In the genomic region with DNA sequence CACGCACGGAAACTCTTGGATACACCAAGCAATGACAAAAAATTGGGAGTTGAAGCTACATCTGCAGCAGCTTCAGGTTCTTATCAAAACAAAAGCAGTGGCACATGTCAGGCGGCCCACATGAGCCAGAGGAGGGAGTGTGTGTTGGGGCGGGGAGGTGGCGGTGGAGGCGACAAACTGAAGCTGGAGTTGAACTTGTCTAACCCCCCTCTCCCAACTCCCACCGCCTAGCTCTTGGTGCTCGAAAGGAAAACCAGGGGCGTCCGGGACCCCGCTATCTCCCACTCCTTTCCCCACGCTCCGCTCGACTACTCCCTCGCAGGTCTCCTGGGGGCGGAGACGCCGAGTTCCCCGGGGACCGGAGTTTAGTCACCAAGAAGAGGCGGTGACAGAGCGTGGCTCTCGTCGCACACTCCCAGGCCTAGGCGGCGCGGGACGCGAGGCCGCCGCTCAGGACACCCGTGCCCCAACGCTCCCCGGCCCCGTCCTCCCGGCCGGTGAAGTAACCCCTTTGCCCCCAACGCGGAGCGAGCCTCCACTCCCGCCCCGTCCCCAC, we compare ENCODE assay signal across 8 mouse cellular contexts. TPM values are rescaled to one million over a fixed set of nuclear protein-coding genes. Genes with fewer than 3 reads are reported as not detected.
A peak's percentile ranks its signal among the peaks of the same experiment; 100 is the strongest.
DNase-seq lines count a peak whose midpoint lies in the region; ATAC-seq and TF ChIP-seq lines count a peak whose summit lies in the region.

No protein-coding gene starts in this region.

- no peaks in the 10 kb centered on the region for H3K27me3 ChIP-seq in limb, embryonic 14.5 days (ENCODE audit: control insufficient read depth, insufficient read depth, low read length)
- H3K27me3 ChIP-seq in midbrain, embryonic 14.5 days (ENCODE audit: control insufficient read depth, insufficient read depth, low read length) = no peaks in the 10 kb centered on the region
- H3K27me3 ChIP-seq in spleen, adult 2 months (ENCODE audit: control insufficient read depth, insufficient read depth, low read length) = no peaks in the 10 kb centered on the region

- 0 out of 2 replicates have a peak, but pooled peaks have one; percentile 7 for TF ChIP-seq CTCF in spleen, adult 2 months (IDR thresholded peaks at IDR 0.05; ENCODE audit: extremely low read depth, insufficient read depth, insufficient read length, insufficient replicate concordance)

- H3K27ac ChIP-seq in limb, embryonic 14.5 days (replicated peaks; ENCODE audit: low read depth, low read length) = peak overlapping the region; percentile 82
- peak overlapping the region; percentile 78 for H3K27ac ChIP-seq in midbrain, embryonic 14.5 days (replicated peaks; ENCODE audit: low read depth, low read length)
- peak overlapping the region; percentile 99 for H3K27ac ChIP-seq in spleen, adult 2 months (ENCODE audit: insufficient read depth, low read length)

- H3K36me3 ChIP-seq in limb, embryonic 14.5 days (ENCODE audit: control insufficient read depth, insufficient read depth, low read length) = no peaks in the 10 kb centered on the region
- H3K36me3 ChIP-seq in midbrain, embryonic 14.5 days (ENCODE audit: control insufficient read depth, insufficient read depth, low read length) = no peaks in the 10 kb centered on the region
- peaks cover 11% of the 10 kb centered on the region for H3K36me3 ChIP-seq in spleen, adult 2 months (ENCODE audit: control insufficient read depth, insufficient read depth, low read length)

- H3K4me1 ChIP-seq in limb, embryonic 14.5 days (ENCODE audit: control insufficient read depth, insufficient read depth, low read length) = no peaks in the 10 kb centered on the region
- H3K4me1 ChIP-seq in midbrain, embryonic 14.5 days (ENCODE audit: control insufficient read depth, insufficient read depth, low read length) = peaks cover 5% of the 10 kb centered on the region; the same call in 1 of the 2 replicates
- no peaks in the 10 kb centered on the region; the same call in 1 of the 2 replicates for H3K4me1 ChIP-seq in spleen, adult 2 months (ENCODE audit: control insufficient read depth, insufficient read depth, insufficient read length)

- no peaks in the 10 kb centered on the region for H3K9me3 ChIP-seq in limb, embryonic 14.5 days (ENCODE audit: control insufficient read depth, low read length)
- no peaks in the 10 kb centered on the region for H3K9me3 ChIP-seq in midbrain, embryonic 14.5 days (ENCODE audit: control insufficient read depth, low read length)

- DNase-seq in layer of hippocampus, adult 11-12 months (ENCODE audit: low spot score) = peak; percentile 12
- no peak for DNase-seq in layer of hippocampus, adult 9-10 months (ENCODE audit: low spot score)
- peak; percentile 29 to 34 for DNase-seq in cerebellum, postnatal 36 days
- DNase-seq in gastrocnemius, postnatal 10 days = peak; percentile 70
- peak; percentile 85 for DNase-seq in induced T-regulatory cell, adult 2 months (ENCODE audit: low read depth)
- DNase-seq in limb, embryonic 14.5 days (ENCODE audit: low spot score) = peak; percentile 51
- DNase-seq in midbrain, embryonic 14.5 days = peak; percentile 79
- peak; percentile 59 to 80 for DNase-seq in spleen, adult 2 months (ENCODE audit: low read depth in 1 of 2, low spot score in 2 of 2)

- TF ChIP-seq POLR2A in limb, embryonic 14.5 days (IDR thresholded peaks at IDR 0.05; ENCODE audit: borderline replicate concordance, extremely low read depth, insufficient read depth, insufficient read length) = no peak
- TF ChIP-seq POLR2A in spleen, adult 2 months (IDR thresholded peaks at IDR 0.05; ENCODE audit: low read depth, low read length) = peak; percentile 60

- peak overlapping the region; percentile 91 for H3K4me2 ChIP-seq in limb, embryonic 14.5 days (replicated peaks; ENCODE audit: low read depth, low read length, severe bottlenecking)
- peak overlapping the region; percentile 92 for H3K4me2 ChIP-seq in midbrain, embryonic 14.5 days (ENCODE audit: low read length)

- peak overlapping the region; percentile 81 for H3K4me3 ChIP-seq in limb, embryonic 14.5 days (replicated peaks; ENCODE audit: low read length)
- peak overlapping the region; percentile 78 for H3K4me3 ChIP-seq in midbrain, embryonic 14.5 days (replicated peaks; ENCODE audit: low read depth, low read length)
- peak overlapping the region; percentile 68 for H3K4me3 ChIP-seq in spleen, adult 2 months (ENCODE audit: extremely low read depth, insufficient read depth, insufficient read length)

- ATAC-seq in limb, embryonic 14.5 days (ENCODE audit: low FRiP score, low read depth) = peak; percentile 67
- peak; percentile 73 for ATAC-seq in midbrain, embryonic 14.5 days (ENCODE audit: low FRiP score, low TSS enrichment)

- peak overlapping the region; percentile 85 for H3K9ac ChIP-seq in limb, embryonic 14.5 days (ENCODE audit: low read depth, low read length, severe bottlenecking)
- peak overlapping the region; percentile 77 for H3K9ac ChIP-seq in midbrain, embryonic 14.5 days (replicated peaks; ENCODE audit: low read length)

- 2% methylated on average over 11 of the region's 42 CpGs for WGBS in limb, embryonic 14.5 days
- under 1% methylated on average over 42 of the region's 42 CpGs for WGBS in midbrain, embryonic 14.5 days
- under 1% methylated on average over 42 of the region's 42 CpGs for WGBS in spleen, adult 2 months

RNA-seq across cellular contexts. Expression of gene Gm20403, which starts 1.6 kb away (rescaled TPM):
- total RNA-seq in gastrocnemius, postnatal 10 days (2021) = not detected
- not detected in 2 replicates for polyA plus RNA-seq in limb, embryonic 14.5 days (2012; rRNA removed)
- not detected in 2 replicates for polyA plus RNA-seq in limb, embryonic 14.5 days (2014; fragmentation: Nextera tagmentation; extraction: Ambion mirVana)
- polyA plus RNA-seq in midbrain, embryonic 14.5 days (2014; fragmentation: Nextera tagmentation; extraction: Ambion mirVana) = not detected in 2 replicates
- polyA plus RNA-seq in spleen, adult 2 months (2012; rRNA removed) = not detected in 2 replicates

RNA-seq across cellular contexts. Expression of gene Baz1a, which starts 29.4 kb away (rescaled TPM):
- 1 to 10 TPM; 5.8 to 9.0 TPM for total RNA-seq in gastrocnemius, postnatal 10 days (2021)
- polyA plus RNA-seq in limb, embryonic 14.5 days (2012; rRNA removed) = 10.9 and 13.3 TPM in 2 replicates
- polyA plus RNA-seq in limb, embryonic 14.5 days (2014; fragmentation: Nextera tagmentation; extraction: Ambion mirVana) = 17.9 and 19.6 TPM in 2 replicates
- polyA plus RNA-seq in midbrain, embryonic 14.5 days (2014; fragmentation: Nextera tagmentation; extraction: Ambion mirVana) = 7.1 and 8.5 TPM in 2 replicates
- polyA plus RNA-seq in spleen, adult 2 months (2012; rRNA removed) = 8.1 and 8.2 TPM in 2 replicates
